Mouse (Mus musculus): ENCODE measurements at regions not wholly inside any gene's neighbourhood (a gene's known extent, or its start where the extent isn't known, plus 50 kb on each side); places are given as distances from the start of the nearest gene placed in this dataset.

- Histone ChIP-seq H3K27me3 (ENCODE audit: control insufficient read depth) (no peaks in the 10 kb centered on the region), H3K4me1 (ENCODE audit: control insufficient read depth) (peaks cover 14% of the 10 kb centered on the region), H3K9me3 (ENCODE audit: control insufficient read depth, low read length) (no peaks in the 10 kb centered on the region), H3K36me3 (ENCODE audit: control insufficient read depth) (no peaks in the 10 kb centered on the region), H3K4me3 (replicated peaks) (no peak overlapping the region)
- TF ChIP-seq TAL1 (IDR thresholded peaks at IDR 0.05; ENCODE audit: low read length) (no peak), GATA1 (IDR thresholded peaks at IDR 0.05; ENCODE audit: low read length) (no peak)
Measured at GRCm38 (mm10) chr6:148588971-148589370, 144.8 kb upstream of the Tmtc1 start.

- no peak for TF ChIP-seq TAL1 (IDR thresholded peaks at IDR 0.05; ENCODE audit: low read length)
- TF ChIP-seq GATA1 (IDR thresholded peaks at IDR 0.05; ENCODE audit: low read length), result no peak
- Histone ChIP-seq H3K27me3 (ENCODE audit: control insufficient read depth) (no peaks in the 10 kb centered on the region; the same call in 1 of the 2 replicates), H3K4me3 (replicated peaks) (no peak overlapping the region), H3K4me1 (ENCODE audit: control insufficient read depth) (peaks cover 14% of the 10 kb centered on the region), H3K9me3 (ENCODE audit: control insufficient read depth, low read length) (no peaks in the 10 kb centered on the region), H3K36me3 (ENCODE audit: control insufficient read depth) (no peaks in the 10 kb centered on the region)
Measured at GRCm38 (mm10) chr6:148586439-148587321, 142.5 kb upstream of the Tmtc1 start.

GRCm38 (mm10) chr6:148584126-148584525 is 139.9 kb upstream of the Tmtc1 start:
- H3K36me3 ChIP-seq (ENCODE audit: control insufficient read depth), result no peaks in the 10 kb centered on the region
- no peaks in the 10 kb centered on the region for H3K9me3 ChIP-seq (ENCODE audit: control insufficient read depth, low read length)
- TF ChIP-seq GATA1 (IDR thresholded peaks at IDR 0.05; ENCODE audit: low read length) (no peak), TAL1 (IDR thresholded peaks at IDR 0.05; ENCODE audit: low read length) (no peak)
- H3K4me3 ChIP-seq (replicated peaks), result no peak overlapping the region
- no peaks in the 10 kb centered on the region; the same call in 1 of the 2 replicates for H3K27me3 ChIP-seq (ENCODE audit: control insufficient read depth)
- peaks cover 17% of the 10 kb centered on the region for H3K4me1 ChIP-seq (ENCODE audit: control insufficient read depth)

- TF ChIP-seq TAL1 (IDR thresholded peaks at IDR 0.05; ENCODE audit: low read length) (no peak), GATA1 (IDR thresholded peaks at IDR 0.05; ENCODE audit: low read length) (no peak)
- Histone ChIP-seq H3K4me1 (ENCODE audit: control insufficient read depth) (peaks cover 3% of the 10 kb centered on the region), H3K9me3 (ENCODE audit: control insufficient read depth, low read length) (peaks cover 6% of the 10 kb centered on the region; the same call in 1 of the 2 replicates), H3K27me3 (ENCODE audit: control insufficient read depth) (no peaks in the 10 kb centered on the region; the same call in 1 of the 2 replicates), H3K4me3 (replicated peaks) (no peak overlapping the region), H3K36me3 (ENCODE audit: control insufficient read depth) (no peaks in the 10 kb centered on the region)
Measured at GRCm38 (mm10) chr6:148578281-148578680, 134.1 kb upstream of the Tmtc1 start.

GRCm38 (mm10) chr6:148577663-148578062 is 133.5 kb upstream of the Tmtc1 start:
- H3K36me3 ChIP-seq (ENCODE audit: control insufficient read depth), result no peaks in the 10 kb centered on the region
- no peak for TF ChIP-seq TAL1 (IDR thresholded peaks at IDR 0.05; ENCODE audit: low read length)
- H3K27me3 ChIP-seq (ENCODE audit: control insufficient read depth), result no peaks in the 10 kb centered on the region; the same call in 1 of the 2 replicates

GRCm38 (mm10) chr6:148574742-148575453 is 130.7 kb upstream of the Tmtc1 start:
- H3K36me3 ChIP-seq (ENCODE audit: control insufficient read depth), result no peaks in the 10 kb centered on the region
- TF ChIP-seq TAL1 (IDR thresholded peaks at IDR 0.05; ENCODE audit: low read length) (no peak), GATA1 (IDR thresholded peaks at IDR 0.05; ENCODE audit: low read length) (no peak)
- H3K4me3 ChIP-seq (replicated peaks), result no peak overlapping the region
- no peaks in the 10 kb centered on the region for H3K27me3 ChIP-seq (ENCODE audit: control insufficient read depth)
- peaks cover 6% of the 10 kb centered on the region; the same call in 1 of the 2 replicates for H3K9me3 ChIP-seq (ENCODE audit: control insufficient read depth, low read length)
- H3K4me1 ChIP-seq (ENCODE audit: control insufficient read depth), result peaks cover 9% of the 10 kb centered on the region

More at GRCm38 (mm10) chr6:148577663-148578062, 133.5 kb upstream of the Tmtc1 start:
- Histone ChIP-seq H3K9me3 (ENCODE audit: control insufficient read depth, low read length) (peaks cover 6% of the 10 kb centered on the region; the same call in 1 of the 2 replicates), H3K4me3 (replicated peaks) (no peak overlapping the region), H3K4me1 (ENCODE audit: control insufficient read depth) (peaks cover 3% of the 10 kb centered on the region)

GRCm38 (mm10) chr6:148572201-148572600 is 128.0 kb upstream of the Tmtc1 start:
- Histone ChIP-seq H3K9me3 (ENCODE audit: control insufficient read depth, low read length) (no peaks in the 10 kb centered on the region), H3K4me1 (ENCODE audit: control insufficient read depth) (peaks cover 7% of the 10 kb centered on the region), H3K27me3 (ENCODE audit: control insufficient read depth) (no peaks in the 10 kb centered on the region), H3K36me3 (ENCODE audit: control insufficient read depth) (no peaks in the 10 kb centered on the region), H3K4me3 (replicated peaks) (no peak overlapping the region)
- TF ChIP-seq GATA1 (IDR thresholded peaks at IDR 0.05; ENCODE audit: low read length) (no peak), TAL1 (IDR thresholded peaks at IDR 0.05; ENCODE audit: low read length) (no peak)

- H3K4me1 ChIP-seq (ENCODE audit: control insufficient read depth), result peaks cover 7% of the 10 kb centered on the region
- no peaks in the 10 kb centered on the region for H3K9me3 ChIP-seq (ENCODE audit: control insufficient read depth, low read length)
- TF ChIP-seq GATA1 (IDR thresholded peaks at IDR 0.05; ENCODE audit: low read length) (no peak), TAL1 (IDR thresholded peaks at IDR 0.05; ENCODE audit: low read length) (no peak)
- H3K27me3 ChIP-seq (ENCODE audit: control insufficient read depth), result no peaks in the 10 kb centered on the region
- no peaks in the 10 kb centered on the region for H3K36me3 ChIP-seq (ENCODE audit: control insufficient read depth)
- no peak overlapping the region for H3K4me3 ChIP-seq (replicated peaks)
Measured at GRCm38 (mm10) chr6:148571651-148572050, 127.5 kb upstream of the Tmtc1 start.

GRCm38 (mm10) chr6:148564146-148564545 is 120.0 kb upstream of the Tmtc1 start:
- H3K27me3 ChIP-seq (ENCODE audit: control insufficient read depth), result peaks cover 4% of the 10 kb centered on the region
- H3K9me3 ChIP-seq (ENCODE audit: control insufficient read depth, low read length), result no peaks in the 10 kb centered on the region
- H3K4me3 ChIP-seq (replicated peaks), result no peak overlapping the region
- no peaks in the 10 kb centered on the region for H3K36me3 ChIP-seq (ENCODE audit: control insufficient read depth)
- no peaks in the 10 kb centered on the region for H3K4me1 ChIP-seq (ENCODE audit: control insufficient read depth)
- TF ChIP-seq GATA1 (IDR thresholded peaks at IDR 0.05; ENCODE audit: low read length) (no peak), TAL1 (IDR thresholded peaks at IDR 0.05; ENCODE audit: low read length) (no peak)

All from erythroblast, embryonic 14.5 days (primary cell).